Mouse (Mus musculus) forebrain, embryonic 15.5 days (tissue): Measurements from ENCODE around the gene Prnd. TPM values are rescaled to one million over a fixed set of nuclear protein-coding genes. Genes with fewer than 3 reads are reported as not detected.
A peak's percentile ranks its signal among the peaks of the same experiment; 100 is the strongest.

Experiments
- ATAC-seq: fragments of 200-750 bp; cut with Nextera tagmentation; replicated peaks from 2 replicates; pipeline ENCODE4 v1.8.0; 2017; ENCODE audit warnings: mild to moderate bottlenecking, moderate TSS enrichment, moderate library complexity
- H3K27ac ChIP-seq: fragments of 300-500 bp; sonication (generic); replicated peaks from 2 replicates; pipeline ENCODE4 v1.5.1; 2015; ENCODE audit warnings: mild to moderate bottlenecking, inconsistent platforms
- H3K27me3 ChIP-seq: fragments of 300-500 bp; sonication (generic); 2 replicates; pipeline ENCODE4 v1.6.1; 2015; ENCODE audit warnings: inconsistent platforms
- H3K36me3 ChIP-seq: fragments of 300-500 bp; sonication (generic); 2 replicates; pipeline ENCODE4 v1.6.1; 2015; ENCODE audit warnings: mild to moderate bottlenecking, inconsistent platforms
- H3K4me1 ChIP-seq: fragments of 300-500 bp; sonication (generic); 2 replicates; pipeline ENCODE4 v1.6.1; 2015; ENCODE audit warnings: inconsistent platforms
- H3K4me2 ChIP-seq: fragments of 300-500 bp; sonication (generic); replicated peaks from 2 replicates; pipeline ENCODE4 v1.6.1; 2015; ENCODE audit warnings: mild to moderate bottlenecking, inconsistent platforms
- H3K4me3 ChIP-seq: fragments of 300-500 bp; sonication (generic); 2 replicates; pipeline ENCODE4 v1.5.1; 2015; ENCODE audit warnings: mild to moderate bottlenecking, inconsistent platforms
- H3K9ac ChIP-seq: fragments of 300-500 bp; sonication (generic); replicated peaks from 2 replicates; pipeline ENCODE4 v1.6.1; 2015; ENCODE audit warnings: mild to moderate bottlenecking, inconsistent platforms
- H3K9me3 ChIP-seq: fragments of 300-500 bp; sonication (generic); 2 replicates; pipeline ENCODE4 v1.6.1; 2016; ENCODE audit warnings: inconsistent platforms
- WGBS: fragments of 180-500 bp; shearing (Covaris S2); methylation state at CpG from one replicate; pipeline ENCODE4 v1.1.7; 2015; ENCODE audit warnings: mixed read lengths; 5-methylcytosine and 5-hydroxymethylcytosine counted together
- polyA plus RNA-seq: library from polyadenylated mRNA; unstranded; fragments of >200 nt; fragmentation: Nextera tagmentation; extraction: Ambion mirVana; gene quantifications from 2 replicates; pipeline ENCODE4 v1.2.1, GENCODE M21; 2015

Prnd gene
- polyA plus RNA-seq, 1 experiment from 2014 or later = 10.0 TPM

- no peaks in the 10 kb centered on the region for H3K27me3 ChIP-seq
- WGBS = 14% methylated on average over 14 of the region's 14 CpGs
- no peak overlapping the region for H3K4me2 ChIP-seq
- H3K4me3 ChIP-seq = no peak overlapping the region
- H3K27ac ChIP-seq = no peak overlapping the region
- peak; percentile 87 for ATAC-seq
- H3K4me1 ChIP-seq = peaks cover 8% of the 10 kb centered on the region; the same call in 1 of the 2 replicates
- no peaks in the 10 kb centered on the region for H3K9me3 ChIP-seq
- no peak overlapping the region for H3K9ac ChIP-seq
- H3K36me3 ChIP-seq = peaks cover 26% of the 10 kb centered on the region; the same call in 1 of the 2 replicates
These were observed 43.0 kb downstream of the Prnd start for GRCm38 (mm10) chr2:131993563-131994088.

- Histone ChIP-seq H3K4me1 (peaks cover 8% of the 10 kb centered on the region; the same call in 1 of the 2 replicates), H3K4me2 (no peak overlapping the region), H3K9me3 (no peaks in the 10 kb centered on the region), H3K9ac (no peak overlapping the region), H3K27me3 (no peaks in the 10 kb centered on the region), H3K27ac (no peak overlapping the region), H3K4me3 (no peak overlapping the region), H3K36me3 (peaks cover 30% of the 10 kb centered on the region; the same call in 1 of the 2 replicates)
- WGBS = 98% methylated on average over 6 of the region's 6 CpGs
- ATAC-seq = no peak
These were observed 44.3 kb downstream of the Prnd start for GRCm38 (mm10) chr2:131994971-131995370.

GRCm38 (mm10) chr2:131995742-131996141 is 45.1 kb downstream of the Prnd start:
- Histone ChIP-seq H3K9me3 (no peaks in the 10 kb centered on the region), H3K36me3 (peaks cover 34% of the 10 kb centered on the region; the same call in 1 of the 2 replicates), H3K27me3 (no peaks in the 10 kb centered on the region), H3K4me2 (no peak overlapping the region), H3K4me1 (peaks cover 8% of the 10 kb centered on the region; the same call in 1 of the 2 replicates), H3K4me3 (no peak overlapping the region), H3K9ac (no peak overlapping the region), H3K27ac (no peak overlapping the region)
- ATAC-seq = no peak
- 90% methylated on average over 12 of the region's 12 CpGs for WGBS

GRCm38 (mm10) chr2:131996369-131996768 is 45.7 kb downstream of the Prnd start:
- ATAC-seq = no peak
- Histone ChIP-seq H3K4me2 (no peak overlapping the region), H3K9ac (no peak overlapping the region), H3K27me3 (no peaks in the 10 kb centered on the region), H3K4me1 (peaks cover 8% of the 10 kb centered on the region; the same call in 1 of the 2 replicates), H3K4me3 (no peak overlapping the region), H3K9me3 (no peaks in the 10 kb centered on the region), H3K36me3 (peaks cover 38% of the 10 kb centered on the region; the same call in 1 of the 2 replicates), H3K27ac (no peak overlapping the region)
- 84% methylated on average over 7 of the region's 7 CpGs for WGBS

- Histone ChIP-seq H3K4me1 (peaks cover 8% of the 10 kb centered on the region; the same call in 1 of the 2 replicates), H3K4me3 (no peak overlapping the region), H3K36me3 (peaks cover 47% of the 10 kb centered on the region; the same call in 1 of the 2 replicates), H3K27me3 (no peaks in the 10 kb centered on the region), H3K9ac (no peak overlapping the region), H3K27ac (no peak overlapping the region), H3K4me2 (no peak overlapping the region), H3K9me3 (no peaks in the 10 kb centered on the region)
- WGBS = 19% methylated on average over 5 of the region's 5 CpGs
- no peak for ATAC-seq
These were observed 46.7 kb downstream of the Prnd start for GRCm38 (mm10) chr2:131997356-131997755.

- no peak for ATAC-seq
- Histone ChIP-seq H3K9ac (no peak overlapping the region), H3K27me3 (no peaks in the 10 kb centered on the region), H3K36me3 (peaks cover 47% of the 10 kb centered on the region), H3K4me2 (no peak overlapping the region), H3K4me3 (no peak overlapping the region), H3K9me3 (no peaks in the 10 kb centered on the region), H3K27ac (no peak overlapping the region), H3K4me1 (no peaks in the 10 kb centered on the region)
- WGBS = 89% methylated on average over 13 of the region's 13 CpGs
These were observed 51.2 kb downstream of the Prnd start for GRCm38 (mm10) chr2:132001696-132002334.

- 79% methylated on average over 5 of the region's 5 CpGs for WGBS
- Histone ChIP-seq H3K27ac (no peak overlapping the region), H3K27me3 (no peaks in the 10 kb centered on the region), H3K9me3 (no peaks in the 10 kb centered on the region), H3K36me3 (peaks cover 50% of the 10 kb centered on the region), H3K4me2 (no peak overlapping the region), H3K9ac (no peak overlapping the region), H3K4me3 (no peak overlapping the region), H3K4me1 (no peaks in the 10 kb centered on the region)
- ATAC-seq = no peak
These were observed 53.3 kb downstream of the Prnd start for GRCm38 (mm10) chr2:132003916-132004315.

GRCm38 (mm10) chr2:132004495-132005136 is 54.0 kb downstream of the Prnd start:
- H3K4me2 ChIP-seq = no peak overlapping the region
- no peaks in the 10 kb centered on the region for H3K27me3 ChIP-seq
- no peaks in the 10 kb centered on the region for H3K9me3 ChIP-seq
- ATAC-seq = no peak
- H3K4me3 ChIP-seq = no peak overlapping the region
- peaks cover 52% of the 10 kb centered on the region for H3K36me3 ChIP-seq
- H3K9ac ChIP-seq = no peak overlapping the region
- H3K4me1 ChIP-seq = no peaks in the 10 kb centered on the region
- WGBS = 84% methylated on average over 9 of the region's 9 CpGs
- H3K27ac ChIP-seq = no peak overlapping the region

GRCm38 (mm10) chr2:132005445-132005844 is 54.8 kb downstream of the Prnd start:
- ATAC-seq = no peak
- H3K27ac ChIP-seq = no peak overlapping the region
- no peaks in the 10 kb centered on the region for H3K4me1 ChIP-seq
- H3K9me3 ChIP-seq = no peaks in the 10 kb centered on the region
- H3K27me3 ChIP-seq = no peaks in the 10 kb centered on the region
- H3K9ac ChIP-seq = no peak overlapping the region
- H3K4me2 ChIP-seq = no peak overlapping the region
- no peak overlapping the region for H3K4me3 ChIP-seq
- H3K36me3 ChIP-seq = peaks cover 56% of the 10 kb centered on the region
- WGBS = 93% methylated on average over 4 of the region's 4 CpGs

Other genes with a start within 250 kb of the Prnd start
- gene Erv3, start 91.1 kb upstream of the Prnd start, polyA plus RNA-seq = not detected in 2 replicates
- 168 and 184 TPM in 2 replicates for gene Prnp, start 40.9 kb upstream of the Prnd start, polyA plus RNA-seq
- 0.22 TPM in 1 of 2 replicates, not detected in the other for gene Prn, start 40.9 kb upstream of the Prnd start, polyA plus RNA-seq
- gene Rassf2, start 79.4 kb downstream of the Prnd start, polyA plus RNA-seq = 26.2 and 26.8 TPM in 2 replicates
- 27.6 and 30.2 TPM in 2 replicates for gene Slc23a2, start 194.2 kb downstream of the Prnd start, polyA plus RNA-seq